Mouse (Mus musculus): Measurements from ENCODE around the gene Frmd4a. TPM values are rescaled to one million over a fixed set of nuclear protein-coding genes. Genes with fewer than 3 reads are reported as not detected.
A peak's percentile ranks its signal among the peaks of the same experiment; 100 is the strongest.

The Frmd4a gene
- polyA plus RNA-seq, 1 experiment from 2014 or later, result 6.6 TPM

DNA sequence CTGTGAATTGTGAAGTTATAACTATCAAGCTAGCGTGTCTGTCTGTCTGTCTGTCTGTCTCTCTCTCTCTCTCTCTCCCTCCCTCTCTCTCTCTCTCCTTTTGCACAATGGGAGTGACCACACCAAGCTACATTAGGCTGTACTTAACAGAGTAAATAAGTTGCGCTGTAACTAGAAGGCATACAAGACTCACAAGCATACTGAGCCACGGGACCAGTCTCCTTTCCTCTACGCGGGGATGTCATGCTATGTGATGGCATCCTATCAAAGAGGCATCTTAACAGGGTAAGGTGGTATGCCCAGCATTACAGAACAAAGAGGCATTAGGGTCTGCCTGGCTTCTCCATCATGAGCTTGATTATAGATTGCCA is 514.7 kb downstream of the Frmd4a start:
- 76% methylated on average over 5 of the region's 5 CpGs for WGBS (ENCODE audit: insufficient replicate concordance)
- Histone ChIP-seq H3K9me3 (ENCODE audit: low read length) (no peaks in the 10 kb centered on the region), H3K36me3 (replicated peaks; ENCODE audit: insufficient read depth, low read length) (no peaks in the 10 kb centered on the region), H3K9ac (replicated peaks) (no peak overlapping the region), H3K4me1 (ENCODE audit: insufficient read depth) (no peaks in the 10 kb centered on the region), H3K4me2 (ENCODE audit: low read depth, low read length) (no peak overlapping the region), H3K27me3 (ENCODE audit: insufficient read depth, low read length) (no peaks in the 10 kb centered on the region), H3K4me3 (ENCODE audit: low read depth, low read length) (no peak overlapping the region), H3K27ac (ENCODE audit: low read depth) (no peak overlapping the region)
- TF ChIP-seq CTCF (IDR thresholded peaks at IDR 0.05; ENCODE audit: low read depth) (no peak), EP300 (IDR thresholded peaks at IDR 0.05; ENCODE audit: low read depth) (no peak)
- DNase-seq (no peak), ATAC-seq (no peak)

GRCm38 (mm10) chr2:4532945-4533344 is 515.4 kb downstream of the Frmd4a start:
- no peaks in the 10 kb centered on the region for H3K36me3 ChIP-seq (replicated peaks; ENCODE audit: insufficient read depth, low read length)
- H3K27ac ChIP-seq (ENCODE audit: low read depth), result no peak overlapping the region
- H3K27me3 ChIP-seq (ENCODE audit: insufficient read depth, low read length), result no peaks in the 10 kb centered on the region
- H3K9ac ChIP-seq (replicated peaks), result no peak overlapping the region
- no peaks in the 10 kb centered on the region for H3K9me3 ChIP-seq (ENCODE audit: low read length)
- ATAC-seq (peak; percentile 45; the same call in 1 of the 2 replicates), DNase-seq (no peak)
- 65% methylated on average over 6 of the region's 6 CpGs for WGBS (ENCODE audit: insufficient replicate concordance)
- no peak overlapping the region for H3K4me2 ChIP-seq (ENCODE audit: low read depth, low read length)
- TF ChIP-seq CTCF (IDR thresholded peaks at IDR 0.05; ENCODE audit: low read depth), result no peak
- no peak for TF ChIP-seq EP300 (IDR thresholded peaks at IDR 0.05; ENCODE audit: low read depth)
- H3K4me1 ChIP-seq (ENCODE audit: insufficient read depth), result no peaks in the 10 kb centered on the region
- no peak overlapping the region for H3K4me3 ChIP-seq (ENCODE audit: low read depth, low read length)

DNA sequence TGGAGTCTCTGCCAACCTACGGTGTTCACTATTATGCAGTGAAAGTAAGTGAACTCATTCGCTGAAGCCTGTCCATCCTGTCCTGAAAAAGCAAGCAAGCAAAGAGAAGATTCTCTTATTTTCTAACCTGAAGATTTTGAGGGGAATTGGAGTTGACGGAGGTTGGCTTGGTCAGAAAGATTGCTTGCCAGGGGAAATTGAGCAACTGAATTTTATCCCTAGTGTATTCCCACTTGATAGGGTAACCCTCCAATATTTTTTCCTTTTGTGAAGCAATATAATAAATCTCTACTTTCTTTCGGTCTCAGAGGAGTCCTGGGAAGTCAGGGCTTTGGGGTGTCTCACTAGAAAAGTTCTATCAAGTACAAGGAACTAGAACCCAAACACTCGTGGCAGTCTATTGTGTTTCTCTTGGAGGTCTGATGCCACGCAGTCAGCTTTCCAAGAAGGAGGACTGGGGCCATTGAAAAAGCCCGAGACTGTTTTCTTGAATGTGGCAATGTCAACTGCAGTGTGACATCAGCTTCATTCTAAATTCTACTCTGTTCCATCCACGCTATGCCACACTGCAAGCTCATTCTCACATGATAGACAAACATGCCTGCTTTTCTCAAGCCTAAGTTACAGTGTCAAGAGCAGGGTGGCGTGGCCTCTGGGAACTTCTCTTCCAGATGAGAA is 517.8 kb downstream of the Frmd4a start:
- WGBS (ENCODE audit: insufficient replicate concordance), result 82% methylated on average over 9 of the region's 9 CpGs
- Histone ChIP-seq H3K36me3 (replicated peaks; ENCODE audit: insufficient read depth, low read length) (no peaks in the 10 kb centered on the region), H3K9me3 (ENCODE audit: low read length) (no peaks in the 10 kb centered on the region), H3K4me1 (ENCODE audit: insufficient read depth) (no peaks in the 10 kb centered on the region), H3K4me2 (ENCODE audit: low read depth, low read length) (no peak overlapping the region), H3K27me3 (ENCODE audit: insufficient read depth, low read length) (no peaks in the 10 kb centered on the region), H3K4me3 (ENCODE audit: low read depth, low read length) (no peak overlapping the region), H3K27ac (ENCODE audit: low read depth) (no peak overlapping the region), H3K9ac (replicated peaks) (no peak overlapping the region)
- no peak for DNase-seq
- TF ChIP-seq CTCF (IDR thresholded peaks at IDR 0.05; ENCODE audit: low read depth) (no peak), EP300 (IDR thresholded peaks at IDR 0.05; ENCODE audit: low read depth) (no peak)
- ATAC-seq, result no peak

- no peak overlapping the region for H3K4me2 ChIP-seq (ENCODE audit: low read depth, low read length)
- H3K9ac ChIP-seq (replicated peaks), result no peak overlapping the region
- no peak for ATAC-seq
- TF ChIP-seq CTCF (IDR thresholded peaks at IDR 0.05; ENCODE audit: low read depth) (no peak), EP300 (IDR thresholded peaks at IDR 0.05; ENCODE audit: low read depth) (no peak)
- H3K27me3 ChIP-seq (ENCODE audit: insufficient read depth, low read length), result no peaks in the 10 kb centered on the region
- H3K9me3 ChIP-seq (ENCODE audit: low read length), result no peaks in the 10 kb centered on the region
- 65% methylated on average over 4 of the region's 4 CpGs for WGBS (ENCODE audit: insufficient replicate concordance)
- DNase-seq, result no peak
- no peak overlapping the region for H3K4me3 ChIP-seq (ENCODE audit: low read depth, low read length)
- no peak overlapping the region for H3K27ac ChIP-seq (ENCODE audit: low read depth)
- H3K36me3 ChIP-seq (replicated peaks; ENCODE audit: insufficient read depth, low read length), result no peaks in the 10 kb centered on the region
- H3K4me1 ChIP-seq (ENCODE audit: insufficient read depth), result no peaks in the 10 kb centered on the region
Observed at GRCm38 (mm10) chr2:4541330-4541729, 523.8 kb downstream of the Frmd4a start.

GRCm38 (mm10) chr2:4541844-4542628 is 524.5 kb downstream of the Frmd4a start:
- no peak overlapping the region for H3K9ac ChIP-seq (replicated peaks)
- ATAC-seq (no peak), DNase-seq (no peak)
- no peak for TF ChIP-seq EP300 (IDR thresholded peaks at IDR 0.05; ENCODE audit: low read depth)
- H3K4me2 ChIP-seq (ENCODE audit: low read depth, low read length), result no peak overlapping the region
- H3K4me3 ChIP-seq (ENCODE audit: low read depth, low read length), result no peak overlapping the region
- WGBS (ENCODE audit: insufficient replicate concordance), result 68% methylated on average over 11 of the region's 11 CpGs
- H3K27ac ChIP-seq (ENCODE audit: low read depth), result no peak overlapping the region
- H3K27me3 ChIP-seq (ENCODE audit: insufficient read depth, low read length), result no peaks in the 10 kb centered on the region
- H3K9me3 ChIP-seq (ENCODE audit: low read length), result no peaks in the 10 kb centered on the region
- no peaks in the 10 kb centered on the region for H3K4me1 ChIP-seq (ENCODE audit: insufficient read depth)
- no peaks in the 10 kb centered on the region for H3K36me3 ChIP-seq (replicated peaks; ENCODE audit: insufficient read depth, low read length)

- H3K4me2 ChIP-seq (ENCODE audit: low read depth, low read length), result no peak overlapping the region
- H3K4me3 ChIP-seq (ENCODE audit: low read depth, low read length), result no peak overlapping the region
- peak; percentile 17; the same call in 1 of the 2 replicates for ATAC-seq
- TF ChIP-seq EP300 (IDR thresholded peaks at IDR 0.05; ENCODE audit: low read depth) (no peak), CTCF (IDR thresholded peaks at IDR 0.05; ENCODE audit: low read depth) (no peak)
- 0 out of 2 replicates have a peak, but pooled peaks cover under 1% of the 10 kb centered on the region for H3K4me1 ChIP-seq (ENCODE audit: insufficient read depth)
- H3K9me3 ChIP-seq (ENCODE audit: low read length), result no peaks in the 10 kb centered on the region
- no peaks in the 10 kb centered on the region for H3K36me3 ChIP-seq (replicated peaks; ENCODE audit: insufficient read depth, low read length)
- no peak overlapping the region for H3K9ac ChIP-seq (replicated peaks)
- H3K27me3 ChIP-seq (ENCODE audit: insufficient read depth, low read length), result no peaks in the 10 kb centered on the region
- WGBS (ENCODE audit: insufficient replicate concordance), result 74% methylated on average over 11 of the region's 11 CpGs
- H3K27ac ChIP-seq (ENCODE audit: low read depth), result no peak overlapping the region
- DNase-seq, result no peak
Observed at GRCm38 (mm10) chr2:4542629-4543416, 525.3 kb downstream of the Frmd4a start.

All from liver, postnatal 0 days (tissue).